In genomic region chr17:80126166-80126565, GRCm38 (mm10) we compare ENCODE assay signal across 30 mouse cellular contexts. TPM values are rescaled to one million over a fixed set of nuclear protein-coding genes. Genes with fewer than 3 reads are reported as not detected.
DNase-seq lines count a peak whose midpoint lies in the region; ATAC-seq lines count a peak whose summit lies in the region.
"Had no signal": no experiment of that assay in that cellular context is flagged by ENCODE, and none has a peak within 500 bp of the region (broad histone marks: within the 10 kb centered on the region; RNA-seq: fewer than 3 reads in every experiment).

No protein-coding gene starts in this region.

- H3K4me3 ChIP-seq in midbrain, embryonic 11.5 days (ENCODE audit: low read depth, low read length): no peak overlapping the region
- H3K4me3 ChIP-seq in midbrain, embryonic 16.5 days (ENCODE audit: low read depth, low read length): no peak overlapping the region
- H3K4me3 ChIP-seq: forebrain, embryonic 15.5 days; heart, embryonic 13.5 days; hindbrain, embryonic 15.5 days; midbrain, embryonic 15.5 days had no signal

- no peaks in the 10 kb centered on the region for H3K36me3 ChIP-seq in midbrain, embryonic 11.5 days (ENCODE audit: control insufficient read depth, insufficient read depth, low read length)
- H3K36me3 ChIP-seq in midbrain, embryonic 16.5 days (ENCODE audit: control insufficient read depth, insufficient read depth, low read length): no peaks in the 10 kb centered on the region
- H3K36me3 ChIP-seq: forebrain, embryonic 10.5 days; forebrain, embryonic 15.5 days; G1E; heart, embryonic 13.5 days; hindbrain, embryonic 10.5 days; hindbrain, embryonic 15.5 days; midbrain, embryonic 15.5 days had no signal

- H3K9me3 ChIP-seq in midbrain, embryonic 11.5 days (ENCODE audit: control insufficient read depth, low read length): no peaks in the 10 kb centered on the region
- no peaks in the 10 kb centered on the region for H3K9me3 ChIP-seq in midbrain, embryonic 16.5 days (replicated peaks; ENCODE audit: control insufficient read depth, low read length, poor library complexity, severe bottlenecking)
- H3K9me3 ChIP-seq: forebrain, embryonic 10.5 days; forebrain, embryonic 15.5 days; G1E; heart, embryonic 13.5 days; hindbrain, embryonic 10.5 days; hindbrain, embryonic 15.5 days; midbrain, embryonic 15.5 days had no signal

- no peak overlapping the region for H3K4me2 ChIP-seq in midbrain, embryonic 11.5 days
- H3K4me2 ChIP-seq in midbrain, embryonic 16.5 days (ENCODE audit: low read length): no peak overlapping the region
- H3K4me2 ChIP-seq: forebrain, embryonic 15.5 days had no signal

- 89% methylated on average over 6 of the region's 6 CpGs for WGBS in midbrain, embryonic 11.5 days
- WGBS in midbrain, embryonic 16.5 days: 97% methylated on average over 6 of the region's 6 CpGs

- ATAC-seq in frontal cortex, adult (ENCODE audit: low TSS enrichment): peak; percentile 95
- ATAC-seq in midbrain, embryonic 11.5 days (ENCODE audit: low FRiP score): no peak
- ATAC-seq in midbrain, embryonic 16.5 days: no peak
- ATAC-seq: forebrain, embryonic 15.5 days; midbrain, embryonic 15.5 days had no signal

- no peaks in the 10 kb centered on the region for H3K27me3 ChIP-seq in midbrain, embryonic 11.5 days (ENCODE audit: control insufficient read depth, insufficient read depth, low read length)
- H3K27me3 ChIP-seq in midbrain, embryonic 16.5 days (ENCODE audit: control insufficient read depth, insufficient read depth, low read depth, low read length): no peaks in the 10 kb centered on the region
- H3K27me3 ChIP-seq: forebrain, embryonic 15.5 days; heart, embryonic 13.5 days; hindbrain, embryonic 15.5 days; midbrain, embryonic 15.5 days had no signal

- no peak for DNase-seq in frontal cortex, postnatal 14 days (ENCODE audit: low spot score in 2 of 2)
- DNase-seq in layer of hippocampus, adult 9-11 months: peak; percentile 23
- DNase-seq in layer of hippocampus, postnatal 10 days (ENCODE audit: low spot score in 2 of 2): no peak
- DNase-seq in midbrain, embryonic 11.5 days (ENCODE audit: low spot score, missing footprints): peak; percentile 71
- peak; percentile 26 for DNase-seq in fibroblast of lung, adult 2 months (ENCODE audit: low read depth)
- no peak for DNase-seq in lung, postnatal 14 days
- DNase-seq: adrenal gland, adult 8-10 months; cerebellum, adult 8-10 months; cerebellum, postnatal 25 days; gastrocnemius, adult 2 months; gastrocnemius, postnatal 36 days; heart, postnatal 10 days; kidney, adult 2 months; kidney, postnatal 4 days; liver; lung, adult 2 months; lung, postnatal 10 days; spleen, adult 18-20 months; thymus, adult 18-20 months; thymus, postnatal 25 days had no signal

- H3K27ac ChIP-seq in midbrain, embryonic 11.5 days (ENCODE audit: low read depth, low read length): no peak overlapping the region
- no peak overlapping the region for H3K27ac ChIP-seq in midbrain, embryonic 16.5 days (ENCODE audit: low read length)
- H3K27ac ChIP-seq: forebrain, embryonic 10.5 days; forebrain, embryonic 15.5 days; gastrocnemius, adult 2 months; heart, embryonic 13.5 days; hindbrain, embryonic 10.5 days; hindbrain, embryonic 15.5 days; liver, embryonic 14.5 days; midbrain, embryonic 15.5 days had no signal

- no peak overlapping the region for H3K9ac ChIP-seq in midbrain, embryonic 11.5 days (ENCODE audit: low read length)
- H3K9ac ChIP-seq in midbrain, embryonic 16.5 days (ENCODE audit: low read depth, low read length): no peak overlapping the region
- H3K9ac ChIP-seq: forebrain, embryonic 15.5 days; heart, embryonic 13.5 days; hindbrain, embryonic 15.5 days; liver, embryonic 14.5 days; midbrain, embryonic 15.5 days had no signal

- H3K4me1 ChIP-seq in midbrain, embryonic 11.5 days (ENCODE audit: control insufficient read depth, insufficient read depth, low read length): peaks cover 5% of the 10 kb centered on the region
- H3K4me1 ChIP-seq in midbrain, embryonic 16.5 days (ENCODE audit: control insufficient read depth, insufficient read depth, low read length): peaks cover 8% of the 10 kb centered on the region

RNA-seq across cellular contexts. Expression of gene Galm, which starts 1.1 kb away (rescaled TPM):
- 1 to 10 TPM; 2.9 to 3.7 TPM for total RNA-seq in layer of hippocampus, postnatal 10 days (2021)
- 7.1 and 7.6 TPM in 2 replicates for polyA plus RNA-seq in midbrain, embryonic 11.5 days (2014; fragmentation: Nextera tagmentation; extraction: Ambion mirVana)
- polyA plus RNA-seq in midbrain, embryonic 16.5 days (2015; fragmentation: Nextera tagmentation; extraction: Ambion mirVana): 1.4 and 2.0 TPM in 2 replicates
- total RNA-seq: G1E had no signal
- polyA plus RNA-seq: G1E had no signal

Comparison
In these comparisons a context has a peak if more than half of its experiments do, and no peak if none do; other contexts are left out.
1. DNase-seq: peak in layer of hippocampus, adult 9-11 months (single experiment), midbrain, embryonic 11.5 days (single experiment) and fibroblast of lung, adult 2 months (single experiment); none in frontal cortex, postnatal 14 days (0 of 2), layer of hippocampus, postnatal 10 days (0 of 2) and lung, postnatal 14 days (single experiment).